Mouse (Mus musculus) liver, adult 2 months (tissue): ENCODE measurements around the gene F7.

Experiments used
- CTCF ChIP-seq: fragments of 200-500 bp; IDR thresholded peaks from 2 replicates; pipeline ENCODE4 v1.5.1; 2011; ENCODE audit warnings: low read depth, low read length, control low read depth
- POLR2A ChIP-seq: fragments of 200-500 bp; IDR thresholded peaks from 2 replicates; pipeline ENCODE4 v1.6.1; 2011; ENCODE audit warnings: low read length, control low read depth; ENCODE audit not compliant: insufficient read depth; ENCODE audit errors: extremely low read depth

GRCm38 (mm10) chr8:12995481-12995880 lies 30.4 kb upstream of the F7 start:
- TF ChIP-seq CTCF (no peak), POLR2A (no peak)
